Mouse (Mus musculus): ENCODE measurements around the gene Fam192a. TPM values are rescaled to one million over a fixed set of nuclear protein-coding genes. Genes with fewer than 3 reads are reported as not detected.

Gene Fam192a
- polyA plus RNA-seq, 1 experiment from 2014 or later: 108 TPM

DNA sequence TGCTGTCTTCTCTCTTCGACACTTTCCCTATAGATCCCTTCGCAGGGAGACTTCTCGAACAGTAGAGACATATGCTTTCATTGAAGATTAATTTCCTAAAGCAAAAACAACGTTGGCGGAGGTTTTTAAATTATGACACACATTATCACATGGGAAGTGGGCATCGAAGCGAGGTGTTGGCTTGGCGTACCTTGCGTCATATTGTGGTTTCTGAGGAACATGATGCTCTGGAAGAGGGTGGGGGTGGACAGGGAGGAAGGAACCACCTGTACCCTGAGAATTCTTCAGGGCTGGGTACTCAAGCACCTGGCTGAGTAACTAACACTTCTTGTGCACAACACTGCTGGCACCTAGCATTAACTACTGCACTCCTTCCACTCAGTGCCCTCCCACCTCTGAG is 77.2 kb downstream of the Fam192a start:
- no peaks in the 10 kb centered on the region for H3K4me1 ChIP-seq
- H3K36me3 ChIP-seq (ENCODE audit: poor library complexity, severe bottlenecking): no peaks in the 10 kb centered on the region
- no peak overlapping the region for H3K4me3 ChIP-seq
- H3K9ac ChIP-seq: no peak overlapping the region
- 85% methylated on average over 9 of the region's 9 CpGs for whole genome bisulfite sequencing
- H3K4me2 ChIP-seq: no peak overlapping the region
- no peak for ATAC-seq
- H3K27me3 ChIP-seq: no peaks in the 10 kb centered on the region
- H3K9me3 ChIP-seq (replicated peaks): no peaks in the 10 kb centered on the region
- no peak overlapping the region for H3K27ac ChIP-seq

Other genes starting within 250 kb of the Fam192a start
- 50.9 and 53.9 TPM in 2 replicates for gene Herpud1, start 215.6 kb downstream of the Fam192a start, polyA plus RNA-seq (2015; fragmentation: Nextera tagmentation; extraction: Ambion mirVana)
- gene Nlrc5, start 167.6 kb downstream of the Fam192a start, polyA plus RNA-seq (2015; fragmentation: Nextera tagmentation; extraction: Ambion mirVana): 0.12 and 0.26 TPM in 2 replicates
- 14.3 and 18.6 TPM in 2 replicates for gene Cpne2, start 69.0 kb downstream of the Fam192a start, polyA plus RNA-seq (2015; fragmentation: Nextera tagmentation; extraction: Ambion mirVana)
- gene Rspry1, start 60 bp downstream of the Fam192a start, polyA plus RNA-seq (2015; fragmentation: Nextera tagmentation; extraction: Ambion mirVana): 48.1 and 54.3 TPM in 2 replicates
- gene Arl2bp, start 64.6 kb upstream of the Fam192a start, polyA plus RNA-seq (2015; fragmentation: Nextera tagmentation; extraction: Ambion mirVana): 254 and 265 TPM in 2 replicates
- 0.55 and 0.63 TPM in 2 replicates for gene Pllp, start 94.3 kb upstream of the Fam192a start, polyA plus RNA-seq (2015; fragmentation: Nextera tagmentation; extraction: Ambion mirVana)
- not detected in 2 replicates for gene Ccl22, start 143.6 kb upstream of the Fam192a start, polyA plus RNA-seq (2015; fragmentation: Nextera tagmentation; extraction: Ambion mirVana)
- gene Cx3cl1, start 170.0 kb upstream of the Fam192a start, polyA plus RNA-seq (2015; fragmentation: Nextera tagmentation; extraction: Ambion mirVana): 6.9 and 8.6 TPM in 2 replicates
- gene Ccl17, start 208.5 kb upstream of the Fam192a start, polyA plus RNA-seq (2015; fragmentation: Nextera tagmentation; extraction: Ambion mirVana): not detected in 2 replicates
- gene Coq9, start 236.3 kb upstream of the Fam192a start, polyA plus RNA-seq (2015; fragmentation: Nextera tagmentation; extraction: Ambion mirVana): 55.0 and 60.8 TPM in 2 replicates
- gene Ciapin1, start 236.4 kb upstream of the Fam192a start, polyA plus RNA-seq (2015; fragmentation: Nextera tagmentation; extraction: Ambion mirVana): 162 and 176 TPM in 2 replicates